Mouse (Mus musculus): ENCODE results near the gene Wwox. TPM values are rescaled to one million over a fixed set of nuclear protein-coding genes. Genes with fewer than 3 reads are reported as not detected.

Wwox gene
- polyA plus RNA-seq, 1 experiment from 2014 or later, result 6.6 TPM

Other genes starting within 250 kb of the Wwox start
- gene Vat1l, start 234.0 kb upstream of the Wwox start, polyA plus RNA-seq (2018), result not detected in 3 replicates
- not detected in 3 replicates for gene Clec3a, start 21.6 kb upstream of the Wwox start, polyA plus RNA-seq (2018)